Mouse (Mus musculus): Measurements from ENCODE around the gene Slc25a22. TPM values are rescaled to one million over a fixed set of nuclear protein-coding genes. Genes with fewer than 3 reads are reported as not detected.
A peak's percentile ranks its signal among the peaks of the same experiment; 100 is the strongest.

Gene Slc25a22
- total and polyA plus RNA-seq, 2 experiments from 2014 or later: 132 to 141 TPM

DNA sequence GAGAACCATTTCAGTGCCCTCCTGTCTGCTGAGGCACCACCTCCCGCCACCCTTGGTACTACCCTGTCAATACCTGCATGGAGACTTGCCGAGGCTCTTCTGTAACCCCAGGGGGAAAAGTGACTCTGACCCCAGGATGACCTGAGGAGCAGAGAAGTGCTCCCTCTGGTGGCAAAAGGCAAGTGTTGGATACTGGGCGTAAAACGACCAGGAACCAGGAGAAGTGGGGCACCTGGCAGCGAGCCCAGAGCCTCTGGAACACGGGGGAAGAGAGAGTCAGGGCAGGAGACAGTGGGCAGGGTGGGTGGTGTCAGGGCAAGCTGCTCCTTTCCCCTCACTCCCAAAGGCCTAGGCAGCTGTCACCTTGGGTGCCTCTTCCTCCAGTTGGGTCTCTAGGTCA lies 2.9 kb upstream of the Slc25a22 start:
- 28% methylated on average over 6 of the region's 6 CpGs for WGBS

GRCm38 (mm10) chr7:141439811-141440210 lies 2.1 kb upstream of the Slc25a22 start:
- H3K36me3 ChIP-seq (ENCODE audit: insufficient read depth): peaks cover 6% of the 10 kb centered on the region
- no peak for TF ChIP-seq CTCF (IDR thresholded peaks at IDR 0.05; ENCODE audit: low read depth)
- H3K9me3 ChIP-seq (ENCODE audit: low read length): no peaks in the 10 kb centered on the region
- H3K4me3 ChIP-seq (ENCODE audit: low read depth, low read length): no peak overlapping the region
- 94% methylated on average over 11 of the region's 11 CpGs for WGBS
- ATAC-seq (no peak), DNase-seq (no peak)
- H3K27ac ChIP-seq (ENCODE audit: low read depth, low read length): no peak overlapping the region
- peaks cover 21% of the 10 kb centered on the region for H3K4me1 ChIP-seq (ENCODE audit: insufficient read depth)
- H3K4me2 ChIP-seq (ENCODE audit: low read depth): no peak overlapping the region
- H3K9ac ChIP-seq: no peak overlapping the region
- H3K27me3 ChIP-seq (ENCODE audit: insufficient read depth, low read length): no peaks in the 10 kb centered on the region

More for the DNA sequence above, 2.9 kb upstream of the Slc25a22 start:
- DNase-seq: peak; percentile 35
- H3K9me3 ChIP-seq (ENCODE audit: low read length): no peaks in the 10 kb centered on the region
- peaks cover 18% of the 10 kb centered on the region for H3K4me1 ChIP-seq (ENCODE audit: insufficient read depth)
- TF ChIP-seq CTCF (IDR thresholded peaks at IDR 0.05; ENCODE audit: low read depth): peak; percentile 68
- no peak overlapping the region for H3K4me3 ChIP-seq (ENCODE audit: low read depth, low read length)
- no peak overlapping the region for H3K27ac ChIP-seq (ENCODE audit: low read depth, low read length)
- peaks cover 6% of the 10 kb centered on the region for H3K36me3 ChIP-seq (ENCODE audit: insufficient read depth)
- ATAC-seq: no peak
- no peak overlapping the region for H3K4me2 ChIP-seq (ENCODE audit: low read depth)
- H3K27me3 ChIP-seq (ENCODE audit: insufficient read depth, low read length): no peaks in the 10 kb centered on the region
- H3K9ac ChIP-seq: no peak overlapping the region

GRCm38 (mm10) chr7:141439140-141439679 lies 1.5 kb upstream of the Slc25a22 start:
- Histone ChIP-seq H3K4me2 (ENCODE audit: low read depth) (no peak overlapping the region), H3K27ac (ENCODE audit: low read depth, low read length) (no peak overlapping the region), H3K36me3 (ENCODE audit: insufficient read depth) (peaks cover 6% of the 10 kb centered on the region), H3K9ac (no peak overlapping the region), H3K9me3 (ENCODE audit: low read length) (no peaks in the 10 kb centered on the region), H3K4me1 (ENCODE audit: insufficient read depth) (peaks cover 24% of the 10 kb centered on the region), H3K4me3 (ENCODE audit: low read depth, low read length) (no peak overlapping the region), H3K27me3 (ENCODE audit: insufficient read depth, low read length) (no peaks in the 10 kb centered on the region)
- 94% methylated on average over 10 of the region's 10 CpGs for WGBS
- ATAC-seq: no peak
- no peak for DNase-seq
- no peak for TF ChIP-seq CTCF (IDR thresholded peaks at IDR 0.05; ENCODE audit: low read depth)

GRCm38 (mm10) chr7:141438201-141438968 lies 693 bp upstream of the Slc25a22 start:
- Histone ChIP-seq H3K4me3 (ENCODE audit: low read depth, low read length) (no peak overlapping the region), H3K4me1 (ENCODE audit: insufficient read depth) (peaks cover 30% of the 10 kb centered on the region), H3K4me2 (ENCODE audit: low read depth) (no peak overlapping the region; the same call in 1 of the 2 replicates), H3K27ac (ENCODE audit: low read depth, low read length) (peak overlapping the region; percentile 86; the same call in 1 of the 2 replicates), H3K9ac (no peak overlapping the region), H3K9me3 (ENCODE audit: low read length) (no peaks in the 10 kb centered on the region), H3K36me3 (ENCODE audit: insufficient read depth) (peaks cover 11% of the 10 kb centered on the region), H3K27me3 (ENCODE audit: insufficient read depth, low read length) (no peaks in the 10 kb centered on the region)
- 93% methylated on average over 12 of the region's 12 CpGs for WGBS
- DNase-seq (no peak), ATAC-seq (no peak)
- TF ChIP-seq CTCF (IDR thresholded peaks at IDR 0.05; ENCODE audit: low read depth): no peak

DNA sequence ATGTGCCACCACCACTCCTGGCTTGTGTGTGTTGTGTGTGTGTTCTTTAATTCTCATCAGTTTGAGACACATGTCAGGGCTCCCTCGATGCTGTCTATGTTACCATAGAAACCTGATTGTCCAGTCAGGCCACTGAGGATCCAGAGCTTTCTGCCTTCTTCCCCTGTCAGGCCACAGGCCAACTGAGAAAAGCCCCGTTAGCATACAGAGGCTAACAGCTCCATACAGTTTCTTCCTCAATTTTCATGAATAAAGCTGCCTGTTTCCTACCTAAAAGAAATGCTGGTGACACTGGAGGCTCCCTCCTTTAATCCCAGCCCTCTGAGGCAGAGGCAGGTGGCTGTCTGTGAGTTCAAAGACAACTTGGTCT lies 1.2 kb downstream of the Slc25a22 start:
- Histone ChIP-seq H3K4me1 (ENCODE audit: insufficient read depth) (peaks cover 31% of the 10 kb centered on the region), H3K27ac (ENCODE audit: low read depth, low read length) (peak overlapping the region; percentile 86; the same call in 1 of the 2 replicates), H3K27me3 (ENCODE audit: insufficient read depth, low read length) (no peaks in the 10 kb centered on the region), H3K4me2 (ENCODE audit: low read depth) (peak overlapping the region; percentile 93), H3K4me3 (ENCODE audit: low read depth, low read length) (peak overlapping the region; percentile 70), H3K9me3 (ENCODE audit: low read length) (no peaks in the 10 kb centered on the region), H3K36me3 (ENCODE audit: insufficient read depth) (peaks cover 30% of the 10 kb centered on the region), H3K9ac (peak overlapping the region; percentile 87)
- DNase-seq (no peak), ATAC-seq (no peak)
- WGBS: 43% methylated on average over 2 of the region's 2 CpGs
- no peak for TF ChIP-seq CTCF (IDR thresholded peaks at IDR 0.05; ENCODE audit: low read depth)

- TF ChIP-seq CTCF (IDR thresholded peaks at IDR 0.05; ENCODE audit: low read depth): no peak
- Histone ChIP-seq H3K4me2 (ENCODE audit: low read depth) (peak overlapping the region; percentile 93), H3K9me3 (ENCODE audit: low read length) (no peaks in the 10 kb centered on the region), H3K27ac (ENCODE audit: low read depth, low read length) (peak overlapping the region; percentile 86; the same call in 1 of the 2 replicates), H3K36me3 (ENCODE audit: insufficient read depth) (peaks cover 35% of the 10 kb centered on the region), H3K9ac (no peak overlapping the region), H3K4me1 (ENCODE audit: insufficient read depth) (peaks cover 31% of the 10 kb centered on the region), H3K27me3 (ENCODE audit: insufficient read depth, low read length) (no peaks in the 10 kb centered on the region), H3K4me3 (ENCODE audit: low read depth, low read length) (peak overlapping the region; percentile 53; the same call in 1 of the 2 replicates)
- DNase-seq: no peak
- WGBS: 81% methylated on average over 9 of the region's 9 CpGs
- ATAC-seq: no peak
These were observed 1.7 kb downstream of the Slc25a22 start for GRCm38 (mm10) chr7:141435856-141436522.
